Mouse (Mus musculus) v-Abl transformed pro-B cells (cell line): Measurements from ENCODE around the gene Tex36.

ENCODE experiments used
- in situ Hi-C, 2 experiments: fragments of 400-800 bp; cut with MboI; formaldehyde crosslinking; loops; one replicate each; pipeline ENCODE4 v1.15.1; 2025; ENCODE audit not compliant: unreplicated experiment in 2 of 2

Tex36 gene

DNA sequence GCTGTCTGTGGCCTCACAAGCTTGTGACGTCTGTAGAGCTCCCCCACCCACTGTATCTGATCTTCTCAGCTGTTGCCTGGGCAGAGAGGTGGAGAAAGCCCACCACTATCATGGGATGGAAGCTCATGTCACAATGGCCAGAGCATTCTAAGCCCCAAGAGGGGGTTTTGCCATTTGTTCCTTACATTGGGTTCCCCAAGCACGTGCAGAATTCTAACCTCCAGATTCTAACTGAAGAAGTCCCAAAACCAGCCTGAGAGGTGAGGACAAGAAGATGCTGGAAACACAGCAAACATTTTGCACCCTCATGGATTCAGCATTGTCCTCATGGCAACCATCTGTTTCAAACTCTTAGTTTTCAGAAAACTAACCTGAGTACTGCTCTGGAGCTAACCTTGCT is at the start of gene Tex36:
Tex36 (minus strand) TSS at position 101 of the 400 bp plus-strand sequence.
- in situ Hi-C loops = no loop called here

DNA sequence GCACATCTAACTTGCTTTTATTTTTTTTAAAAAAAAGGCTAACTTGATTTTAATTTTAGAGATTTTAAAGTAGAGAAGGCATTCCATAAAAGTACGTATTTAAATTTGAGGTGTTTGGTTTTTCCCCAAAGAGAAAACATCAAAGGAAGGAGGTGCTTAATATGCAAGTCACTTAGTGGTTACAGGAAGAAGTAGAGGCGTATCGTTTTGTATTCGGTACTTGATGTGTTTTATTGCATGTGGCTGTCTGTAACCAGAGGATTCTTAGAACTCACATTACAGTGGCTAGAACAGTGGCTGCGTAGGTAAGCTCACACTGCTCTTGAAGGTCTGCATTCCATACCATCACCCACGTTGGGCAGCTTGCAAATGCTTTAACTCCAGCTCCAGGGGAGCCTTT is 43.8 kb upstream of the Tex36 start:
- in situ Hi-C loops = loop anchor here (10.0 to 25.0 kb wide), 4 partner anchors 883 to 1083 kb away; no protein-coding TSS in a partner anchor

DNA sequence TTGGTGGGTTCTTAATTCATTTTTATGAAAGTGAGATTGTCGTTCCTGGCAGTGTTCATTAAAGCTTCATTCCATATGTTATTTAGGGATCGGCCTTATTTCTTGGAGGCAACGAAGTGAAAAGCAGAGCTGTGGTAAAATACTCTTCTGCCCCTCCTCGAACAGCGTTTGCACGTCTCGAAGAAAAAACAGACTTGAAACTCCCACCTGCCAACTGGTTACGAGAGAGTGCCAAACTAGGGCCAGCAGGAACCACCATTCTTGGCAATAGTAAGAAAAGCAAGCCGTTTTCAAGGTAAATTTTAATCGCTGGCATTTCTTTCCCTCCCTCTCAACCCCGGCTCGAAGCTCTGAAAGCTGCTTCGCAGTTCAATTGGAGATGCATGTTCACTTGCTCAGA is 36.9 kb upstream of the Tex36 start:
- in situ Hi-C loops = loop anchor here (5.0 to 25.0 kb wide), 4 partner anchors 607 to 1077 kb away; no protein-coding TSS in a partner anchor

DNA sequence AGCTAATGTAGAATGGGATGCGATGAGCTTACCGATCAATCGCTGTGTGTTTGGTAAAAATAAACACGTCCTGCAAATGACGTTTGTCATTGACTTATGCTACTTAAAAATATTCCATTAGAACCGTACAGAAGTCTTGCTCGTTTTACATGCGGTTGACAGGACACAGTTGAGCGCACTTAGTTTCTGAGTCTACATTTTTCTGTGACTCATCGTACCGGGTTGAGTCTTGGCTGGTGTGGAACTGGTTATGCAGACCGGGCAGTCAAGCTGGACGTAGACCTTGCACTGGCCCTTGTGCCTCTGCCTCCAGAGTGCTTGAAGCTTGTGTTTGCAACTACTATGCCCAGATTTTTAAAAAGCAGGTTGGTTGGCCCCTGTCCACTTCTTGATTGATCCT is 36.3 kb upstream of the Tex36 start:
- in situ Hi-C loops = loop anchor here (5.0 to 25.0 kb wide), 4 partner anchors 606 to 1076 kb away; no protein-coding TSS in a partner anchor

DNA sequence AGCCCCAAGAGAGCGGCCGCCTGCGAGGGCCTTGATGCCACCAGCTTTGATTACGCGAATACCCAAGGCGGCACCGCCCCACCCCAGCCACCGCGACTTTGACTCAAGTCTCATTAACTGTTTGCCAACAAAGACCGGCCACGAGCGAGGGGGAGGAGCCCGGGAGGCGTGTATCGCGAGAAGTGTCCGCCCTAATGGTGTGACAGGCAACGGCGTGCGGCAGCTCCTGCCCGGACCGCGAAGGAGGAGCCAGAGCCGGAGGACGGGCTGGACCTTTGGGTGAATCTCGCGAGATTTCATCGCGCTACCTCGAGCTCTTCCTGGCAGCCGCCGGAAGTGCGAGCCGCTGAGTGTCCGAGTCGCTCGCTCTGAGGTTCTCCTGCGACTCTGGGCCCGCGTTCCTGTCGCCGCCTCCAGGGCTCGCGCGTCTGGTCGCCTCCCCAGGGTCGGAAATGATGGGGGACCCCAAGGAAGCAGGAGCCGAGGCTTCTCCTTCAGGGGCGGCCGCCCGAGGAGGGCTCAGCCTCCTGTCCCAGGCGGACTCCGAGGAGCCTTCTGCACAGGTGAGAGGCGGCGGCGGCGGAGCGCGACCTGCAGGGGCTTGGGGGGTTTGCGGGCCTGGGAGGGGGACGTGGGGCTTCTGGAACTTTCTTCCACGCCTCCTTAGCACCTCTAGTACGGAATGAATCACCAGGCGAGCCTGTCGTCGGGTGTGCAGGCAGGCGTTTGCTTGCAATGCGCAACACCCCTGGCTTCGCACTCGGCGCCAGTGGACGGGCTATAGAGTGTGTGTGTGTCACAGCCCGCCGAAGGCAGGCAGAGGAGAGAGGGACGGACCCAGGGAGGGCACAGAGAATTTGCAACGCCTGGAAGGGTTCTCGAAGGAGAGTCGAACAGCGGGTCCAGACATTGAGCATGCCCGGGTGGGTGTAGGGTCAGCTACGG is 35.7 kb upstream of the Tex36 start, which contains the start of gene Edrf1:
Edrf1 (plus strand) TSS at position 183 of the 945 bp plus-strand sequence.
- in situ Hi-C loops = loop anchor here (5.0 to 25.0 kb wide), 4 partner anchors 605 to 1075 kb away; no protein-coding TSS in a partner anchor

DNA sequence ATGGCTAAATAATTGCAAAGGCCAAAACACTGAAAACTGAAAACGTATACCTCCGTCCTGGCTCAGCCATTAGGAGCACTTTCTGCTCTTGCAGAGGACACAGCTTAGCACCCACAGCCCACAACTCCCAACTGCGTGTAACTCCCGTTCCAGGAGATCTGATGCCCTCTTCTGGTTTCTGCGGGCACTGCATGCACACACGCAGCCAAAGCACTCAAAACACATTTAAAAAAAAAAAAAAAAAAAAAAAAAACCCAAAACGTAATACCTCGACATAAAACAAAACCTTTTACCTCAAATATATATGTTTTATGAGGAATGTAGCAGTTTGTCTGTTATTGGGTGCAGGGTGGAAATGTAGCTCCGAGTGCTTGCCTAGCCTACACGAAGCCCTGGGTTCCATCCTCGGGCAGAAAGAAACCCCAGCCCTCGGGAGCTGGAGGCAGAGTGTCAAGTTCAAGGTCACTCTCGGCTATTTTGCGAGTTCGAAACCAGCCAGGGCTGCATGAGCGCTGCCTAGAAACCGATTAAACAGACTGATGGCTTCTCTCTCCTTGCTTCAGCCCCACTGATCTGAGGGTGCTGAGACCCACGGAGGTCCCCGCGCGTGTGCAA is 34.9 kb upstream of the Tex36 start:
- in situ Hi-C loops = loop anchor here (5.0 to 25.0 kb wide), 4 partner anchors 605 to 1075 kb away; no protein-coding TSS in a partner anchor

DNA sequence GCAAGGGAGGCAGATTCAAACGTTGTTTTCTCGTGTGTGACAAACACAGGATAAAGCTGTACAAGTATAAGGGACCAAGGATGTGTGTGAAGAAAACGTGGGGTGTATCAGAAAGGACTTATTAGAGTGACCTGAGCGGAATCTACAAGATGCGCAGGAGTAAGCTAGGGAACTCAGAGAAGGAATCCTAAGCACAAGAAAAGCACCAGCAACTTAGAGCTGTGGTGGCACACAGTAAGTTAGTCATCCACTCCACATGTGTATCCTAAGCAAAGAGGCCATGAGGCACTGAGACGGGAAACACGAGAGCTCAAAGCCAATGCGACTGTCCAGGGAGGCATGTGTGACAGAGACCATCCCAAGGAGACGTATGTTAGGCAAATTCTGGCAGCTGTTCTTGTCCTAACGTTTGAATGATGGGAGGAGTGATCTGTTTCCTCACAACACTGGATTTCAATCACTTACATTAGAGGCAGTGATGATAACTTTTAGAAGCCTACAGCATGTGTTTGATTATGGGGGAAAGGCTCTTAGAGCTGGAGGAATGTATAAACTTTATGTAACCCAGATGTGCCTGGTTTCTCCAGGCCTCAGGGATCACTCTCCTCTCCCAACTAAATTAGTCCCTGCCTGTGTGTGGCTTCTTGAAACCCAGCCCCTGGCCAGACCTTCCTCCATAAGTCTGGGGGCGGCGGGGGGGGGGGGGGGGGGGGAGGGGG is 33.1 kb upstream of the Tex36 start:
- in situ Hi-C loops = loop anchor here (5.0 to 25.0 kb wide), 4 partner anchors 603 to 1073 kb away; no protein-coding TSS in a partner anchor

DNA sequence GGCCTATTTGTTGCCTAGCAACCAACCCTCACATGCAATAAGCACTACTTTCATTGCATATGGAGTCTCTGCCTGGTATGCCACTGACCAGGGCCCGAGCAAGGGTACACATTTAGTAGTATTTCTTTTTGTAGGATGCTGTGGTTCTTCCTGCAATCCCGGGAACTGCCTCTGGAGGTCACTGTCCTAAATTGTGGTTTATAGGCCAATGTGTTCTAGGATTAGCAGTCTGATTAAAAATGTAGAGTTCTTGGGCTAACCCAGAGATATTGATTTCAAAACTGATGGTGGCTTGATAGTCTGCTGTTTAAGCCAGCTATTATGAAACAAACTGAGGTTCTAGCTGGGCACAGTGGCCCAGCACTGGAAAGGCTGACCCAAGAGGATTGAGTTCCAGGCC is 30.5 kb upstream of the Tex36 start:
- in situ Hi-C loops = loop anchor here (5.0 to 25.0 kb wide), 4 partner anchors 600 to 1070 kb away; no protein-coding TSS in a partner anchor

DNA sequence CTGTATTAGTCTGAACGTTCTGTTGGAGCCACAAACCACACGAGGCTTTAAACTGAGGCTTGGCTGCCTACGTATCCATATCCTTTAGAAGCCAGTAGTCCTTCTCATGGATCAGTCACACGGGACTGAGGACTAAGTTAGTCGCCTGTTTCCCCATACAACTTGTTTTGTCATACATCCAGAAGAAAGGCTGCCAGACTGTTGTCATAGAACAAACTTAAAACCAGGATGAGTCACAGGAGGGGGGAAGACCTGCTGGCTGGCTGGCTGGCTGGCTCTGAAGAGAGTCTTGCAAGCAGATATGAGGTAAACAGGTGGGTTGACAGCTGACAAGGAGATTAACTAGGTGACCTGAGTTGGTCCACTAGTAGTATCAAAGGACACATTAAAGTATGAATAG is 28.9 kb upstream of the Tex36 start:
- in situ Hi-C loops = loop anchor here (5.0 to 25.0 kb wide), 4 partner anchors 599 to 1069 kb away; no protein-coding TSS in a partner anchor

DNA sequence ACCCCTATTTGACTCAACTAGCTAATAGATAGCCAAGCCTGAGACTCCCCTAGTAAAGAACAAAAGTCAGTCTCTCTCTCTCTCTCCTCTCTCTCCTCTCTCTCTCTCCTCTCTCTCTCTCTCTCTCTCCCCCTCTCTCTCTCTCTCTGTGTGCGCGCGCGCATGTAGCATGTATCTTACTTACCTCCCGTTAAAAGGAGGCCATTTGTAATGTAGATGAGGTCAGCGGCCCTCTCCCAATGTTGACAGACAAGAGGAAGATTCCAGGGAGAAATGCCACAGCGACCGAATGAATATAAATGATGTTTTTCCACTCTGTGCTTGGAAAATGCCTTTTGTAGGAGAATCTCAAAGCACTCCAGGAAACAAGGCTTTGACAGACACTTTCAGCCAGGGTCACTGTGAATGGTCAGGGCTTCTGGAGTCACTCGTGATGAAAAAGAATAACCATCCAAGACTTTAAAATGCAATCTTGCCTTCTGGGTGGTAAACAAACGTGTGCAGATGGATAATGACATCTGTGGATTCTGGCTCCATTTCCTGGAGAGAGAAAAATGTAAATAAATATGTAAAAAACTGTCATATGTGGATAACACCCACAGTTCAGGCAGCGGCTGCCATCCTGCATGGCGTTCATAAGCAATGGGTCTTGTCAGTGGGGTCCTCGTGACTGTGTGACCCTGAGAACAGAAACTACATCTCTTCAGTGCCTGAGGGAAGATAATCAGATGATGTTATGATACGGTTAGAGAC is 25.4 kb upstream of the Tex36 start:
- in situ Hi-C loops = loop anchor here (25.0 kb wide), 3 partner anchors 865 to 1065 kb away; no protein-coding TSS in a partner anchor

DNA sequence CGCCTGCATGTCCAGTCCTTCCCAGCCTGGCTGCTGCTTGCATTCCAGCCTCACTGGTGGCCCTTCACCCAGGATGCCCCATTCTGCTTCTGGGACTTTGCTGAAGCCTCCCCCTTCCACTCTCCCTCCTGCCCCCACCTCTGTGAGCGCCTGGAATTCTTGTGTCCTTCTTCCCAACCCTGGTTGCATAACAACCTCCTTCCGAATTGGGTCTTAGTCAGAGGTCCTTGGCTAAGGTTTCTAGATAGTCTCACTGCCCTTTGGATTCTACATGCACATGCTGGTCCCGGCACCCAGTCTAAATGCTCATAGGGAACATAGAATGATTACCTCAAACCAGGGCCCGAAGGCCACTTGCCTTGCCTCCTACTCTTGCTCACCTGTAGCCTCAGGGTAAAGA is 21.3 kb upstream of the Tex36 start:
- in situ Hi-C loops = no loop called here

DNA sequence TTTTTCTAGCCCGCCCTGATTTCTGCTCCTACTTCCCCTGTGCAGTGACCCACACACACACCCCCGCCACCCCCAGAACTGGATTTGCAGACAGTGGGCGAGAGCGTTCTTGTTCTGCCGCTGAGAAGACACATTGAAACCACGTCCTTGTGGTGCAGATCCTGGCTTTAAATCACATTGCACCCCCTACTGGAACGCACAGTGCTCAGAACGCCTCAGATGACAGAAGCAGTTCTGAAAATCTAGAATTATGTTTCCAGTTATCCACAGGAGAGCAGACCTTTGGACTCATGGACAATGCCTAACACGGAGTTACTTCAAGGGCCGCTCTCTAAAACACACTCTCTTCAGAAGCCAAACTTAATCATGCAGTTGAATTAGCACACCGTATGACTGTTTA is 18.8 kb upstream of the Tex36 start:
- in situ Hi-C loops = no loop called here

DNA sequence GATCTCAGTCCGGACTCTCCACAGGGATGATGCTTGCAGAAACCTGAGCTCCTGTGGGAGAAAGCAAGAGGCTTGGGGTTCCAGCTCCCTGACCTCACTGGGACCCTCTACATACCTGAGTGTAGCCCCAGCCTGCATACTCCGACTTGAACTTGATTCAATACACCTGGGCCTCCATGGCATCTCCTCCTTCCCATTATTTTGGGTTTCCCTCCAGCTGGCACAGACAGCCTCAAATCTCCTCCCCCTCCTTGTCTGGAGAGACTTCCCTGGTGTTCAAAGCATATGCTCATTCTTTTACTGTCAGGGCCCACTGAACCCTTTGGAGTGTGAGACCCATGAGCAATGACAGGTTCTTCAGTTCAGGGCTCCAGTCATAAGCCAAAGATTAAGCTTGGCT is 11.0 kb upstream of the Tex36 start:
- in situ Hi-C loops = no loop called here

DNA sequence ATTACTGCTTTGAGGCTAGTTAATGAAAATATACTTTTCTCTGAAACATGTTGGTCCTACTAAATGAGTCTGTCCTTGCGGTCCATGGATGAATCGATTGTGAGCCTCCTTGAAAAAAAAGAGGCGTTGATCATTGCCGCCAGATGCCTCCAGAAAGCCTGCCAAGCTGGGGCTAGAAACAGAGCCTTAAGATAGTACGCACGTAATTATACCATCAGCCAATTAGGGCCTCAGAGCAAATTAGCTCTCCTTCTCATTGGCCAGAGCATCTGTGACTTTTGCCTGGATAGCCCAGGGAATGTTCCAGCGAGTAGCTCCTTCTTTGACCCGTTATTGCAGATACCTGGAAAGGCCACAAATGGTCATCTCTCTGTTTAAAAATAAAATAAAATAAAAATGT is 7.6 kb upstream of the Tex36 start:
- in situ Hi-C loops = no loop called here

DNA sequence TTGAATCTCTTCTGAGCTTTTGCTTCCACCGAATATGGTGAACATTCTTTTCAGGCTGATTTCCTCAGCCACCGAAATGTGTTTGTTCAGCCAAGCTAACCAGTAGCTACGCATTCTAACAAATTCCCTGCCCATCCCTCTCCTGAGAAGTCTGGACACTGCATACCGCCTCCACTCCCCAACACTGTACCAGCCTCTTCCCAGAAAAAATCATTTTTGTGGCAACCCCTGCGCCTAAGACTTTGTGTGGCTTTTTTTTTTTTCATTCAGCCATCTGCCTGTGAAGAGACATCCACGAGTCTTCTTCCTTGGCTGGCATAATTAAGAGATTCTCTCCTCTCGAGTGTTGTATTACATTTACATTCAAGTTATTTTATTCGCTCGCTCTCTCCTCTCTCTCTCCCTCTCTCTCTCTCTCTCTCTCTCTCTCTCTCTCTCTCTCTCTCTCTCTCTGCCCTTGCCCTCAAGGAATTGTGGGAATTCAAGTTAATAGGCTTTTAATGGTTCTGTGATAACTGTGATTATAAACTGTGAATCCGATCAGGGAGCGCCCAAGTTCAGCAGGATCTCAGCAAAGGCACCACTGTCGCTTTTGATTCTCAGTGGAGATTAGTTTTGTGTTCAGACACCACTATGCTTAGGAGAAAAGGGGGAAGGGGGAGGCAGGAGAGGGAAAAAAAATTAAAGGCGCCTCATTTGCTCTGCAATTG is 6.8 kb upstream of the Tex36 start:
- in situ Hi-C loops = no loop called here

DNA sequence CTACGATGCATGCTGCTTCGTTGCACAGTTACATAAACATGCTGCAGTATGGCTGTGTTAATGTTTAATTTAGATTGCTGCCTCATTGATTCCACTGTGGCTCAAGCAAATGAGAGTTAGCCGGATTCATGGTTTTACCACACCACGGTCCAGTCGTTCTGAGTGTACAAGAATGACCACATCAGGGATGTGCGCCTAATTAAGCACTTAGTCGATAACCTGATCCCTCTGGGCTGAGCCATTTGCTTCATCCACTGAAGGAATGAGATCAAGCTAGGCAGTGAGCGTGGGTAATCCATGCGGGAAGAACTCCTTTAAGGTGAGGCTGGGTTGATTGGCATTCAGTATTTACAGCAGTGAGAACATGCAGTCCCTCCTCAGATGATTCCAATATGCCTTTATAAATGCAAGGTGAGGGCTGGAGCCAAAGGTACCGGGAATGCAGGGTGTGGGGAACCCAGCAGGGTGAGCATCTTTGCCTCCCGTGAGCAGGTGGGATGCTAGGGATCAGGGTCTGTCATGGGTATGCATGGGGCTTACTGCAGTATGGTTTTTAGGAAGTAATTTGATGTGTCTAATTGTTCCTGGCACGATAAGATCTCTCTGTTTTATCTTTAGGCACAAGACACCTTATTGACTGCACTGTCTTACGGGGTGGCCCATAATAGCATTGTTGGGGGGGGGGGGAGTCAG is 6.1 kb upstream of the Tex36 start:
- in situ Hi-C loops = no loop called here

DNA sequence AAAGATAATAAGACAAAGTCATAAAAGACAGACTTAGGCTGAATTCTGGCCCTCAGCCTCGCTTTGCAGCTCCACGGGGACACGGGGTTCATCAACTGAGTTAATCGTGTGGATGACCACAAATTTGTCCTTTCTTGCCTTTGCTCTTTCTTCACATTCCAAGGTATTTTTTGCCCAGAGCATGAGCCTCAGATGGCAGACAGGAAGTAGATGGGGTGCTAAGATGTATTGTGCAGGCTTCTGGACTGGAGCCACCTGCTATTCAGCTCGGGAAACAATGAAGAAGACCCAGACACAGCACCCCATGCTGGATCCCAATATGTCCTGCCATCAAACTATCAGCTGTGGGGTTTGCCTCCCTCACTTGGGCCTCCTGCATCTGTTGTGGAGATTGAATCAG is 5.4 kb upstream of the Tex36 start:
- in situ Hi-C loops = no loop called here

DNA sequence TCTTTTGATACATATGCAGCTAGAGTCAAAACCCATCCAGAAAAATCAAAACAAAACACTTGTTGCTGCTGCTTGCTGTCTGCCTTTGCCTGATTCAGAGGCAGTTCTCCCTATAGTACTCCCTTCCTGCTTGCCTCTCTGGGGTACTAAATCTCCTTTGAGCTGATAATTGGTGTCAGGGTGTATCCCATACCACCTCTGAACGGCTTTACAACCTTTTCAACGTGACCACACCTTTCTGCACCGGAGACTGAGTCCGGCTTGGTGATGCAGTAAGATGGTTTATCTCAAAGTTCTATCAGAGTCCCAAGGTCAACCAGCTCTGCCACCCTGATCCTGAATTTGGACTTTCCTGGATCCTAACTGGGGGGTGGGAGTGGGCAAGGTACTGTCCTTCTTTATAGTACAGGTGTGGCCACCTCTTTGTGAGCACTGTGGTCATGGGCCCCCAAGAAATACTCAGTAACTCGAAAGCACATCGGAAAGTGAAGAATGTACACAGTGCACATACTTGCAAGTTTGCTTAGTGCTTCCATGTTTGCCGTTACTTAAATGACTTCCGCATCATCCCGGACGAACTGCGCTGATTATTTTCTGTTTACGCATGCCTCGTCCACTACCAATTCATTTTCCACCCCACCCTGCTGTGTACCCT is 2.6 kb upstream of the Tex36 start:
- in situ Hi-C loops = no loop called here
